Mouse (Mus musculus) cerebellum, adult 2 months (tissue): Measurements from ENCODE around the gene Tbxa2r.

ENCODE experiments used
- CTCF ChIP-seq: fragments of 200-500 bp; IDR thresholded peaks from 2 replicates; pipeline ENCODE4 v1.5.1; 2011; ENCODE audit warnings: low read depth, mild to moderate bottlenecking, control low read depth, low read length, moderate library complexity, borderline replicate concordance; ENCODE audit not compliant: insufficient read depth
- POLR2A ChIP-seq: fragments of 200-500 bp; IDR thresholded peaks from 2 replicates; pipeline ENCODE4 v1.6.1; 2011; ENCODE audit warnings: low read length, control low read depth, borderline replicate concordance; ENCODE audit not compliant: insufficient read depth

DNA sequence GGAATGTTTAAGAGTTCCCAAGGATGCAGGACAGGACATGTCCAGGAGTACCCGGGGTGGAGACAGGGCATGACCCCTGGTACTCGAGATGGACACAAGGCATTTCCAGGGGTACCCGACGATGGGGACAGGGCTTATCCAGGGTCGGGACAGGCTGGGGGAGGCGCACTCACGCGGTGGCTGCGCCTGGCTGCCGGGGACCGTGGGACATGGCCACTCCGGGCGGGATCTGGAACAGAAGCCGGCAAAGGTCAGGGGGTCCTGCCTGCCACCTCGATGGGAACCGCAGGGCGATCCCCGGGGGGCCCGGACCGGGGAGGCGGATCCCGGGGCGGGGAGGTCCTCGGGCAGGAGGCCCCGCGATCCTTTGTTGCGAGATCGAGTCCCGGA lies 21.4 kb downstream of the Tbxa2r start:
- TF ChIP-seq POLR2A: no peak
- TF ChIP-seq CTCF: no peak
